Mouse (Mus musculus) thymus, postnatal 25 days (tissue): ENCODE results near the gene Tmem178.

Experiments used
- DNase-seq: peaks from one replicate; pipeline ENCODE4 v3.0.0; 2022

The Tmem178 gene

GRCm38 (mm10) chr17:80946091-80946885, 1.9 kb downstream of the Tmem178 start:
- no peak for DNase-seq

GRCm38 (mm10) chr17:80947075-80947960, 2.9 kb downstream of the Tmem178 start:
- DNase-seq, result no peak

GRCm38 (mm10) chr17:80949382-80949781, 5.0 kb downstream of the Tmem178 start:
- no peak for DNase-seq

- no peak for DNase-seq
These were observed 5.5 kb downstream of the Tmem178 start for GRCm38 (mm10) chr17:80949895-80950294.

GRCm38 (mm10) chr17:80952305-80952704, 7.9 kb downstream of the Tmem178 start:
- no peak for DNase-seq

- DNase-seq, result no peak
These were observed 11.0 kb downstream of the Tmem178 start for GRCm38 (mm10) chr17:80955415-80955814.

GRCm38 (mm10) chr17:80955998-80956811, 11.8 kb downstream of the Tmem178 start:
- DNase-seq, result no peak

GRCm38 (mm10) chr17:80958332-80958731, 13.9 kb downstream of the Tmem178 start:
- DNase-seq, result no peak

GRCm38 (mm10) chr17:80959840-80960239, 15.4 kb downstream of the Tmem178 start:
- DNase-seq, result no peak

GRCm38 (mm10) chr17:80967475-80967874, 23.0 kb downstream of the Tmem178 start:
- DNase-seq, result no peak

GRCm38 (mm10) chr17:80969643-80970619, 25.5 kb downstream of the Tmem178 start:
- DNase-seq, result no peak

GRCm38 (mm10) chr17:80970716-80971115, 26.3 kb downstream of the Tmem178 start:
- DNase-seq, result no peak

GRCm38 (mm10) chr17:80972891-80973290, 28.5 kb downstream of the Tmem178 start:
- no peak for DNase-seq

- DNase-seq, result no peak
These were observed 32.8 kb downstream of the Tmem178 start for GRCm38 (mm10) chr17:80977245-80977644.

- DNase-seq, result no peak
These were observed 35.7 kb downstream of the Tmem178 start for GRCm38 (mm10) chr17:80980096-80980495.

- no peak for DNase-seq
These were observed 37.4 kb downstream of the Tmem178 start for GRCm38 (mm10) chr17:80981721-80982411.

- peak; percentile 28 for DNase-seq
These were observed 38.0 kb downstream of the Tmem178 start for GRCm38 (mm10) chr17:80982412-80982787.

- no peak for DNase-seq
These were observed 38.5 kb downstream of the Tmem178 start for GRCm38 (mm10) chr17:80982976-80983375.

- DNase-seq, result no peak
These were observed 47.2 kb downstream of the Tmem178 start for GRCm38 (mm10) chr17:80991535-80992127.

- no peak for DNase-seq
These were observed 52.8 kb downstream of the Tmem178 start for GRCm38 (mm10) chr17:80997226-80997625.

GRCm38 (mm10) chr17:80998958-80999357, 54.5 kb downstream of the Tmem178 start:
- DNase-seq, result no peak
